9 mouse cellular contexts compared by ENCODE assay signal in genomic region chr1:86448272-86448671, GRCm38 (mm10). TPM values are rescaled to one million over a fixed set of nuclear protein-coding genes. Genes with fewer than 3 reads are reported as not detected.
DNase-seq lines count a peak whose midpoint lies in the region; ATAC-seq and TF ChIP-seq lines count a peak whose summit lies in the region.
"Had no signal": no experiment of that assay in that cellular context is flagged by ENCODE, and none has a peak within 500 bp of the region (broad histone marks: within the 10 kb centered on the region; RNA-seq: fewer than 3 reads in every experiment).

No protein-coding gene starts in this region.

- H3K27ac ChIP-seq in hindbrain, embryonic 15.5 days (replicated peaks), result peak overlapping the region; percentile 52
- no peak overlapping the region for H3K27ac ChIP-seq in hindbrain, embryonic 12.5 days
- peak overlapping the region; percentile 78 for H3K27ac ChIP-seq in limb, embryonic 15.5 days

- TF ChIP-seq CTCF in Patski (IDR thresholded peaks at IDR 0.05), result no peak

- ATAC-seq in hindbrain, embryonic 15.5 days (ENCODE audit: low FRiP score, low read depth), result no peak
- no peak for ATAC-seq in hindbrain, embryonic 12.5 days (ENCODE audit: low FRiP score)
- ATAC-seq in Patski, result peak; percentile 36
- no peak for ATAC-seq in limb, embryonic 15.5 days (ENCODE audit: insufficient number of reproducible peaks, low FRiP score, low TSS enrichment, low read depth)
- ATAC-seq in CD4-positive, CD25-positive, alpha-beta regulatory T cell, adult 4 months, result no peak

- POLR2A ChIA-PET in Patski (lab: Charles Lee), result interaction anchor here (0.6 to 1.0 kb wide), 2 partner anchors 22 to 91 kb away, joined by 4 to 6 read pairs; no protein-coding TSS in a partner anchor

- H3K4me2 ChIP-seq in hindbrain, embryonic 15.5 days, result no peak overlapping the region
- no peak overlapping the region for H3K4me2 ChIP-seq in hindbrain, embryonic 12.5 days (replicated peaks)
- H3K4me2 ChIP-seq in limb, embryonic 15.5 days, result no peak overlapping the region

- DNase-seq in Patski (ENCODE audit: low read depth, low spot score), result no peak
- DNase-seq in heart, adult 18-20 months, result peak; percentile 66 to 75
- no peak for DNase-seq in layer of hippocampus, adult 18-20 months (ENCODE audit: low spot score in 2 of 2)
- no peak for DNase-seq in left cerebral cortex, adult 8-10 months (ENCODE audit: low spot score in 2 of 2)

- in situ Hi-C loops in Patski (cut with MboI; ENCODE audit: low pct_unique_long_range_greater_than_20kb), result loop anchor here (10.0 kb wide), 1 partner anchor 727 kb away; no protein-coding TSS in a partner anchor

- no peak overlapping the region for H3K9ac ChIP-seq in hindbrain, embryonic 15.5 days
- no peak overlapping the region for H3K9ac ChIP-seq in hindbrain, embryonic 12.5 days
- H3K9ac ChIP-seq in limb, embryonic 15.5 days, result no peak overlapping the region

- CTCF ChIA-PET in Patski (lab: Charles Lee), result interaction anchor here (1.6 kb wide), 1 partner anchor 11 kb away, joined by 8 read pairs; no protein-coding TSS in a partner anchor

- no peak overlapping the region for H3K4me3 ChIP-seq in hindbrain, embryonic 15.5 days
- H3K4me3 ChIP-seq in hindbrain, embryonic 12.5 days, result no peak overlapping the region
- H3K4me3 ChIP-seq in limb, embryonic 15.5 days, result no peak overlapping the region

- 29% methylated on average over 4 of the region's 4 CpGs for WGBS in hindbrain, embryonic 15.5 days
- 33% methylated on average over 4 of the region's 4 CpGs for WGBS in hindbrain, embryonic 12.5 days
- 16% methylated on average over 4 of the region's 4 CpGs for WGBS in limb, embryonic 15.5 days

- peaks cover 17% of the 10 kb centered on the region for H3K4me1 ChIP-seq in hindbrain, embryonic 15.5 days (replicated peaks)
- H3K4me1 ChIP-seq in hindbrain, embryonic 12.5 days, result peaks cover 19% of the 10 kb centered on the region
- peaks cover 24% of the 10 kb centered on the region for H3K4me1 ChIP-seq in limb, embryonic 15.5 days

- no peaks in the 10 kb centered on the region for H3K9me3 ChIP-seq in hindbrain, embryonic 15.5 days
- H3K9me3 ChIP-seq in hindbrain, embryonic 12.5 days (replicated peaks), result no peaks in the 10 kb centered on the region
- no peaks in the 10 kb centered on the region for H3K9me3 ChIP-seq in limb, embryonic 15.5 days
- H3K9me3 ChIP-seq: G1E had no signal

- no peaks in the 10 kb centered on the region for H3K36me3 ChIP-seq in hindbrain, embryonic 15.5 days
- no peaks in the 10 kb centered on the region for H3K36me3 ChIP-seq in hindbrain, embryonic 12.5 days
- H3K36me3 ChIP-seq in limb, embryonic 15.5 days, result no peaks in the 10 kb centered on the region

- H3K27me3 ChIP-seq in hindbrain, embryonic 15.5 days, result no peaks in the 10 kb centered on the region
- H3K27me3 ChIP-seq in hindbrain, embryonic 12.5 days, result no peaks in the 10 kb centered on the region
- H3K27me3 ChIP-seq in Patski, result no peaks in the 10 kb centered on the region
- no peaks in the 10 kb centered on the region for H3K27me3 ChIP-seq in limb, embryonic 15.5 days

RNA-seq across cellular contexts. Expression of gene Tex44, which starts 22.1 kb away (rescaled TPM):
- not detected in 2 replicates for polyA plus RNA-seq in hindbrain, embryonic 15.5 days (2015; fragmentation: Nextera tagmentation; extraction: Ambion mirVana)
- polyA plus RNA-seq in hindbrain, embryonic 12.5 days (2016; fragmentation: Nextera tagmentation; extraction: Ambion mirVana), result not detected in 2 replicates
- polyA plus RNA-seq in Patski (2021), result not detected
- not detected for total RNA-seq in heart, adult 18-20 months (2021)
- not detected in 2 replicates for polyA plus RNA-seq in limb, embryonic 15.5 days (2015; fragmentation: Nextera tagmentation; extraction: Ambion mirVana)
- polyA plus RNA-seq in CD4-positive, CD25-positive, alpha-beta regulatory T cell, adult 4 months (2017; shearing (Covaris generic)), result not detected
- total RNA-seq in layer of hippocampus, adult 18-20 months (2021), result not detected
- total RNA-seq in left cerebral cortex, adult 8-10 months (2022), result not detected
- polyA plus RNA-seq: G1E had no signal

RNA-seq across cellular contexts. Expression of gene Nmur1, which starts 22.2 kb away (rescaled TPM):
- 0.19 and 0.25 TPM in 2 replicates for polyA plus RNA-seq in hindbrain, embryonic 15.5 days (2015; fragmentation: Nextera tagmentation; extraction: Ambion mirVana)
- polyA plus RNA-seq in hindbrain, embryonic 12.5 days (2016; fragmentation: Nextera tagmentation; extraction: Ambion mirVana), result 0.23 TPM in 1 of 2 replicates, not detected in the other
- not detected for polyA plus RNA-seq in Patski (2021)
- not detected for total RNA-seq in heart, adult 18-20 months (2021)
- polyA plus RNA-seq in limb, embryonic 15.5 days (2015; fragmentation: Nextera tagmentation; extraction: Ambion mirVana), result not detected in 2 replicates
- polyA plus RNA-seq in CD4-positive, CD25-positive, alpha-beta regulatory T cell, adult 4 months (2017; shearing (Covaris generic)), result 1 to 10 TPM; 1.5 to 4.0 TPM
- total RNA-seq in layer of hippocampus, adult 18-20 months (2021), result not detected
- under 1 TPM in 2 of 4 experiments, not detected in 2; 0.37 to 0.59 TPM for total RNA-seq in left cerebral cortex, adult 8-10 months (2022)
- total RNA-seq: G1E had no signal
- polyA plus RNA-seq: G1E had no signal

Comparison
In these comparisons a context has a peak if more than half of its experiments do, and no peak if none do; other contexts are left out.
1. DNase-seq: peak in heart, adult 18-20 months (2 of 2); none in Patski (single experiment), layer of hippocampus, adult 18-20 months (0 of 2) and left cerebral cortex, adult 8-10 months (0 of 2).